Mouse (Mus musculus) CH12.LX (cell line): ENCODE measurements at regions not wholly inside any gene's neighbourhood (a gene's known extent, or its start where the extent isn't known, plus 50 kb on each side); places are given as distances from the start of the nearest gene placed in this dataset.

Experiments
- DNase-seq: peaks from one replicate; pipeline ENCODE4 v3.0.0-alpha.2; 2013; ENCODE audit errors: extremely low read depth
- H3K27ac ChIP-seq: 2 replicates; pipeline ENCODE4 v1.5.1; 2012; ENCODE audit warnings: low read depth, mild to moderate bottlenecking, control low read depth, moderate library complexity; ENCODE audit not compliant: insufficient read depth
- H3K27me3 ChIP-seq: replicated peaks from 2 replicates; pipeline ENCODE3; 2012; ENCODE audit warnings: inconsistent platforms
- H3K36me3 ChIP-seq, 2 experiments: replicated peaks in 1 of 2; 2 replicates each; pipeline versions ENCODE3 to v1.6.1; 2012; ENCODE audit warnings: inconsistent platforms in 1 of 2, low read length in 1 of 2, mild to moderate bottlenecking in 1 of 2, mixed read lengths in 1 of 2, moderate library complexity in 1 of 2; ENCODE audit not compliant: control insufficient read depth in 1 of 2, insufficient read depth in 1 of 2
- H3K4me1 ChIP-seq, 2 experiments: 2 replicates each; pipeline ENCODE4 v1.6.1; 2012; ENCODE audit warnings: inconsistent platforms in 1 of 2, moderate library complexity in 1 of 2; ENCODE audit not compliant: insufficient read depth in 2 of 2, control insufficient read depth in 1 of 2
- H3K4me2 ChIP-seq: 2 replicates; pipeline ENCODE4 v1.6.1; 2012; ENCODE audit warnings: low read depth, mild to moderate bottlenecking, control low read depth; ENCODE audit not compliant: poor library complexity, insufficient read depth, severe bottlenecking
- H3K4me3 ChIP-seq, 3 experiments: fragments of 150-350 bp in 1 of 3; sonication (generic) in 1 of 3; replicated peaks in 1 of 3; 2 replicates each; pipeline versions ENCODE3 to v1.5.1; 2011 to 2012; ENCODE audit warnings: low read depth in 2 of 3, low read length in 2 of 3, mild to moderate bottlenecking in 2 of 3, moderate library complexity in 2 of 3, control low read depth in 1 of 3, improper control_type of control experiment in 1 of 3, inconsistent platforms in 1 of 3, mixed read lengths in 1 of 3; ENCODE audit not compliant: poor library complexity in 1 of 3
- H3K79me2 ChIP-seq: replicated peaks from 2 replicates; pipeline ENCODE4 v1.6.1; 2012; ENCODE audit warnings: mild to moderate bottlenecking, moderate library complexity; ENCODE audit not compliant: control insufficient read depth, poor library complexity, insufficient read depth, severe bottlenecking; ENCODE audit errors: extremely low read depth
- H3K9ac ChIP-seq: 2 replicates; pipeline ENCODE4 v1.6.1; 2012; ENCODE audit warnings: low read depth, mild to moderate bottlenecking, control low read depth, moderate library complexity; ENCODE audit not compliant: insufficient read depth
- H3K9me3 ChIP-seq: replicated peaks from 2 replicates; pipeline ENCODE3; 2012; ENCODE audit warnings: low read length, inconsistent platforms, mixed read lengths
- BHLHE40 ChIP-seq: IDR thresholded peaks from 2 replicates; pipeline ENCODE4 v1.6.1; 2011; ENCODE audit warnings: mild to moderate bottlenecking, low read depth, low read length, improper control_type of control experiment
- CTCF ChIP-seq, 2 experiments: IDR thresholded peaks in 1 of 2; conservative IDR thresholded peaks in 1 of 2; 2 replicates each; pipeline ENCODE4 v1.5.1; 2011 to 2012; ENCODE audit warnings: low read depth in 2 of 2, low read length in 2 of 2, improper control_type of control experiment in 1 of 2, inconsistent platforms in 1 of 2, mild to moderate bottlenecking in 1 of 2, moderate library complexity in 1 of 2
- E2F4 ChIP-seq: IDR thresholded peaks from 2 replicates; pipeline ENCODE4 v1.6.1; 2011; ENCODE audit warnings: low read depth, low read length, improper control_type of control experiment; ENCODE audit not compliant: insufficient replicate concordance
- ELF1 ChIP-seq: IDR thresholded peaks from 2 replicates; pipeline ENCODE4 v1.6.1; 2014; ENCODE audit warnings: low read depth, mild to moderate bottlenecking, inconsistent platforms, low read length, improper control_type of control experiment
- ETS1 ChIP-seq: conservative IDR thresholded peaks from 2 replicates; pipeline ENCODE4 v1.6.1; 2012; ENCODE audit warnings: low read depth, mild to moderate bottlenecking, inconsistent platforms, low read length, improper control_type of control experiment, moderate library complexity
- GABPA ChIP-seq: IDR thresholded peaks from 2 replicates; pipeline ENCODE4 v1.6.1; 2012; ENCODE audit warnings: low read depth, low read length, improper control_type of control experiment, inconsistent platforms; ENCODE audit not compliant: insufficient replicate concordance
- IRF4 ChIP-seq: IDR thresholded peaks from 2 replicates; pipeline ENCODE4 v1.6.1; 2014; ENCODE audit warnings: low read depth, mild to moderate bottlenecking, inconsistent platforms, low read length, improper control_type of control experiment
- JUN ChIP-seq: IDR thresholded peaks from 2 replicates; pipeline ENCODE4 v1.6.1; 2011; ENCODE audit warnings: low read depth, mild to moderate bottlenecking, low read length, improper control_type of control experiment, moderate library complexity; ENCODE audit not compliant: insufficient read depth
- MAX ChIP-seq: IDR thresholded peaks from 2 replicates; pipeline ENCODE4 v1.6.1; 2011; ENCODE audit warnings: low read length, improper control_type of control experiment
- MYC ChIP-seq: IDR thresholded peaks from 2 replicates; pipeline ENCODE4 v1.6.1; 2011; ENCODE audit warnings: low read depth, mild to moderate bottlenecking, improper control_type of control experiment, low read length
- NELFE ChIP-seq: IDR thresholded peaks from 2 replicates; pipeline ENCODE4 v1.6.1; 2011; ENCODE audit warnings: low read depth, low read length, improper control_type of control experiment
- PAX5 ChIP-seq: IDR thresholded peaks from 2 replicates; pipeline ENCODE4 v1.6.1; 2012; ENCODE audit warnings: low read length, inconsistent platforms, mixed read lengths
- POLR2A ChIP-seq: IDR thresholded peaks from 2 replicates; pipeline ENCODE4 v1.6.1; 2011; ENCODE audit warnings: low read depth, mild to moderate bottlenecking, improper control_type of control experiment, low read length
- POLR2AphosphoS2 ChIP-seq: IDR thresholded peaks from 2 replicates; pipeline ENCODE4 v1.6.1; 2011; ENCODE audit warnings: low read depth, low read length, improper control_type of control experiment
- RAD21 ChIP-seq: IDR thresholded peaks from 2 replicates; pipeline ENCODE4 v1.6.1; 2011; ENCODE audit warnings: low read depth, mild to moderate bottlenecking, low read length, improper control_type of control experiment, moderate library complexity
- SIN3A ChIP-seq: IDR thresholded peaks from 2 replicates; pipeline ENCODE4 v1.6.1; 2012; ENCODE audit warnings: low read length, improper control_type of control experiment, inconsistent platforms
- SMC3 ChIP-seq: IDR thresholded peaks from 2 replicates; pipeline ENCODE4 v1.6.1; 2011; ENCODE audit warnings: low read depth, low read length, improper control_type of control experiment
- UBTF ChIP-seq: IDR thresholded peaks from 2 replicates; pipeline ENCODE4 v1.6.1; 2012; ENCODE audit warnings: low read depth, mild to moderate bottlenecking, inconsistent platforms, low read length, improper control_type of control experiment, moderate library complexity
- USF2 ChIP-seq: conservative IDR thresholded peaks from 2 replicates; pipeline ENCODE4 v1.6.1; 2011; ENCODE audit warnings: low read depth, low read length, improper control_type of control experiment
- ZKSCAN1 ChIP-seq: IDR thresholded peaks from 2 replicates; pipeline ENCODE4 v1.6.1; 2012; ENCODE audit warnings: low read depth, inconsistent platforms, low read length, improper control_type of control experiment, borderline replicate concordance
- ZNF384 ChIP-seq: IDR thresholded peaks from 2 replicates; pipeline ENCODE4 v1.6.1; 2012; ENCODE audit warnings: low read depth, low read length, improper control_type of control experiment, inconsistent platforms
- dilution Hi-C: fragments of 300-500 bp; cut with MboI; formaldehyde crosslinking; loops from 2 replicates; pipeline ENCODE4 v1.14.3; 2020; ENCODE audit warnings: low sequenced_read_pairs; ENCODE audit not compliant: extremely low pct_unique_long_range_greater_than_20kb, extremely low pct_ligation_motif_present
- in situ Hi-C: fragments of 300-500 bp; cut with MboI; formaldehyde crosslinking; loops from 3 replicates; pipeline ENCODE4 v1.14.3; 2019; ENCODE audit warnings: low sequenced_read_pairs, low pct_ligation_motif_present, low pct_unique_long_range_greater_than_20kb, mixed read lengths

DNA sequence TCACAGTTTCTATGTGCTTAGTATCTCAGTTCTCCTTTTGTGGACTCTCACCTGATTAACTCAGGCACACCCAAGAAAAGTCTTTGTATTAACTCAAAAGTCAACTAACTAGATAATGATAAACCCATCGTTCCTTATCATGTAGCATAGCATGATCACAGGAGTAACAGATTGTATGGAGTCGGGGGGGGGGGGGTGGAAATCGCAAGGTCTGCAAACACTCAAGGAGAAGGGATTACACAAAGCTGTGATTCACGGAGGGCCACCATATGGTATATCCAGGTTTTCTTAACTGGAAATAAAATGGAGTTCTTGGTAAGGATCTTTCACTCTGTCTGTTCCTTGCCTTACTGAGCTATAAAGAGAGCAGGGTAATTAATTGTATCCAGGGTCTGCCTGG, 190.1 kb upstream of the Arid1b start:
- no peak for TF ChIP-seq SMC3
- no peaks in the 10 kb centered on the region for H3K79me2 ChIP-seq
- no peaks in the 10 kb centered on the region for H3K36me3 ChIP-seq
- dilution Hi-C loops, result no loop called here
- H3K9me3 ChIP-seq, result no peaks in the 10 kb centered on the region
- H3K4me1 ChIP-seq, result no peaks in the 10 kb centered on the region
- no peak overlapping the region for H3K27ac ChIP-seq
- H3K4me2 ChIP-seq, result no peak overlapping the region
- in situ Hi-C loops, result no loop called here
- no peak for DNase-seq
- no peak overlapping the region for H3K9ac ChIP-seq
- peaks cover 2% of the 10 kb centered on the region for H3K27me3 ChIP-seq
- H3K4me3 ChIP-seq, result no peak overlapping the region

DNA sequence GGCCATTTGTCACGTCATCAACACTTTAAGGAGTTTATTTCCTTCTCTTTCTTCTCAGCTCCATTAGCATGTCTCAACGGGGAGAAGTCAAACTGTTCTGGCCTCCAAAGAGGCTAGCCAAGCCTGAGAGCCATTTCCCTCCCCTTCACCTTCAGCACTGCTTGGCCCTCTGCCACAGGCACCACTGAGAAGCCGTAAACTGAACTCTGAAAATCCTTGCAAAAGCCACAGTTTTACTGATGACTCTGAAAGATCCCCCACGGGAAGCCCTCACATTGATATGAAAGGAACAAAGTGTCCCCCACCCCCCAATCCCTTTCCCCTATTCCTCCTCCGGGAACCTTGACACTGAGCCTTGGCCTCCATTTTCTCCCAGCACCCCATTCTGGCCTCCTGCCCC, 188.1 kb upstream of the Arid1b start:
- no peak for TF ChIP-seq ZNF384
- TF ChIP-seq CTCF (conservative IDR thresholded peaks at IDR 0.05 in 1 of 2, IDR thresholded peaks at IDR 0.05 in 1 of 2; ENCODE audit: low read depth in 2 of 2, low read length in 2 of 2), result no peak
- TF ChIP-seq ELF1, result no peak
- TF ChIP-seq RAD21, result no peak
- no peak for TF ChIP-seq BHLHE40
- no peak for TF ChIP-seq POLR2A
- no peak for TF ChIP-seq ETS1
- TF ChIP-seq NELFE, result no peak
- TF ChIP-seq USF2, result no peak
- TF ChIP-seq JUN, result no peak
- no peak for TF ChIP-seq PAX5
- TF ChIP-seq GABPA, result no peak
- no peak for TF ChIP-seq ZKSCAN1
- TF ChIP-seq MAX, result no peak
- no peak for TF ChIP-seq E2F4

DNA sequence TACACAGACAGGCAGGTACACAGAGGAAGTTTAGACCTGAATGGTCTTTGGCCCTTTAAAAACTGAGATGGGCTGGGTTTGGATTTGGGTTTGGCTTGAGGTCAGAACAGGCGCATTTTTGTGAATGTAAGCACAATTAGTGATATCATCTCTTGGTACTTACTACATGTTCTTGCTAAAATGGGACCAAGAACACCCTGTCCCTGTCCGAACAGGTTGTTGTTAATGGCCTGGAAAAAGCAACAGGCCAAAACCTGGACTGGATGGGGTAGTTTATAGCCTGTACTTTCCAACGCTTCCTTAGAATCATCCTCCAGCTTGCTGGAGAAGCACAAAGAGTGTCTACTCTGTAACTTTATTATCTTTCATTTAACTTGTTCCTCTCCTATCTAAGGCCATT, 185.2 kb upstream of the Arid1b start:
- Histone ChIP-seq H3K27ac (no peak overlapping the region), H3K4me2 (no peak overlapping the region), H3K79me2 (no peaks in the 10 kb centered on the region), H3K9ac (no peak overlapping the region), H3K9me3 (no peaks in the 10 kb centered on the region), H3K4me3 (no peak overlapping the region), H3K36me3 (no peaks in the 10 kb centered on the region), H3K4me1 (no peaks in the 10 kb centered on the region), H3K27me3 (no peaks in the 10 kb centered on the region)
- no peak for TF ChIP-seq IRF4
- TF ChIP-seq MYC, result no peak
- no peak for TF ChIP-seq POLR2AphosphoS2
- no peak for TF ChIP-seq SIN3A
- no peak for TF ChIP-seq SMC3
- TF ChIP-seq ELF1, result no peak
- TF ChIP-seq UBTF, result no peak
- no peak for TF ChIP-seq JUN
- dilution Hi-C loops, result no loop called here
- no peak for DNase-seq
- in situ Hi-C loops, result no loop called here

More for the DNA sequence above, 188.1 kb upstream of the Arid1b start:
- no peaks in the 10 kb centered on the region for H3K9me3 ChIP-seq
- H3K4me1 ChIP-seq, result no peaks in the 10 kb centered on the region
- no peaks in the 10 kb centered on the region for H3K79me2 ChIP-seq
- no peak for DNase-seq
- H3K36me3 ChIP-seq, result no peaks in the 10 kb centered on the region
- in situ Hi-C loops, result no loop called here
- no peak overlapping the region for H3K9ac ChIP-seq
- H3K4me2 ChIP-seq, result no peak overlapping the region
- dilution Hi-C loops, result no loop called here
- H3K27ac ChIP-seq, result no peak overlapping the region
- no peak overlapping the region for H3K4me3 ChIP-seq
- no peaks in the 10 kb centered on the region for H3K27me3 ChIP-seq
